Mouse (Mus musculus): ENCODE measurements around the gene Lingo1.
A peak's percentile ranks its signal among the peaks of the same experiment; 100 is the strongest.

Gene Lingo1

DNA sequence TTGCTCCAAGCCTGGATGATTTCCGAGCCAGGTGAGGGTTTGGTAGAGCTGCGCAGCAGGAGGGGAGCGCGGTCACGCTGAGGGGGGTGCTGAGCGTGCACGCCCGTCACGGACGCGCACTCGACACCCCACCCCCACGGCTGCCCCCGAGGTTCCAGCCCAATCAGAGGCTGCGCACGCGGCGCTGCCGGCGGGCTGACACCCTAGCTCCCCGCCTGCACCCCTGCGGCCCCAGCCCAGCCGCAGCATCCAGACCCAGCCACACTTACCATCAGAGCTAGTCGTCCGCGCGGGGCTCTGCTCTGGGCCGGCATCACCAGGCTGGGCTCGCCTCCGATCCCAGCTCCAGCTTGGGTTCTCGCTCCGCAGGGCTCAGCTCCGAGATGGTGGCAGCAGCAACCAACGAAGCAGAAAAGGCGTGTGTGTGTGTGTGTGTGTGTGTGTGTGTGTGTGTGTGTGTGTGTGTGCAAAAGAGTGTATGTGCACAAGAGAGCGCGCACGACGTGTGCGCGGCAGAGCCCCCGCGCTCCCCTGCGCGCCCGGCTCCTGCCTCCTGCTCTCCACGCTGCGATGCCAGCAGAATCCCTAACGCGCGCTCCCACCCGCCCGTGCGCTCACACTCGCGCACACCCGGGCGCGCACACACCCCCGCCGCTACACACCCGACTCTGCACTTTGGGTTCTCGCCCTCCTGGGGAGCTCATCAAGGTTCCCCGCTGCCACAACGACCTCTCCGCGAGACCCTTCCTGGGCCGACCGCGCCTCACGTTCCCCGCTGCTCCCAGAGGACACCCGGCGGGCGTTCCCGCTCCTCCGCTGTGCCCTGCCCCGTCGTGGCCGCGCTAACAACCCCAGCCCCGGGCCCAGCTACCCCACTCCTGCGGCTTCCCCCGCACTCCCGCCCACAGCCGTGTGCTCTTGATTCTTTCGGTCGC, at the start of gene Lingo1:
TSS of gene Lingo1 (minus strand) at position 748 of the 935 bp plus-strand sequence.
- DNase-seq (ENCODE audit: low spot score in 2 of 2): peak; percentile 89 to 90

DNA sequence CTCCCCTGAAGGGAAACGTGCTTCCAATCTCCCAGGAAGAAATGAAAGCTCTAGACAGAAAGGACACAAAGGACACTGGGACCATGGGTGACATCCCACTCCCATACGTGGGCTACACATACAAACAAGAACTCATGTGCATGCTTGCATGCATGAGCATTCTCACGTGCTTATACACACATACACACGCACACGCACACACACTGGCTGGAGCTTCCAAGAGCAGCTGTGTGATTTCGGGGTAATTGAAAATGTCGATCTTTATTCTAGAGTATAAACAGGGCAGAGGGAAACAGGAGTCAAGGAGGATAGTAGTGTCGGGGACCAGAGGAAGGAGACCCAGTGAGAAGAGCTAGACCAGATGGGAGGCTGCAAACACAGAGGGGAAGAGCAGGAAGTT, 48.4 kb upstream of the Lingo1 start:
- DNase-seq (ENCODE audit: low spot score in 2 of 2): no peak

- peak; percentile 78 to 83 for DNase-seq (ENCODE audit: low spot score in 2 of 2)
These were observed 47.5 kb upstream of the Lingo1 start for GRCm38 (mm10) chr9:56843679-56844188.

DNA sequence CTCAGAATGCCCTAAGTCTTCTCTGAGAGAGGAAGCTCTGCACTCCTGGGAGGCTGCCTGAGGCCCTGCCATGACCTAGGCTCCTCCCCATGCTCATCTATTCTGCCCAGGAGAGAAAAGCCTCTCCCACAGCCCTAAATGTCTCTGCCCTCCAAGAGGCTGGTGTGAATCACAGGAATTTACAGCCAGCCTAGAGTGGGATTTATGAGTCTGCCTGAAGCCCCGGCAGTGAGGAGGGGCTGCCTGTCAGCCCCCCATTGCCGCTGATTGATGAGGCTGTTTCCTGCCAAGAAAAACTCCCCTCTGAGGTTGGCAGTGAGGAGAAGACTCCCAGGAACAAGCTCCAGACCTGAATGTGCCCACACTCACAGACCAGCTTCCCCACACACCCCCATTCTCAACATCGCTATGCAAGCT, 46.0 kb upstream of the Lingo1 start:
- no peak for DNase-seq (ENCODE audit: low spot score in 2 of 2)

DNA sequence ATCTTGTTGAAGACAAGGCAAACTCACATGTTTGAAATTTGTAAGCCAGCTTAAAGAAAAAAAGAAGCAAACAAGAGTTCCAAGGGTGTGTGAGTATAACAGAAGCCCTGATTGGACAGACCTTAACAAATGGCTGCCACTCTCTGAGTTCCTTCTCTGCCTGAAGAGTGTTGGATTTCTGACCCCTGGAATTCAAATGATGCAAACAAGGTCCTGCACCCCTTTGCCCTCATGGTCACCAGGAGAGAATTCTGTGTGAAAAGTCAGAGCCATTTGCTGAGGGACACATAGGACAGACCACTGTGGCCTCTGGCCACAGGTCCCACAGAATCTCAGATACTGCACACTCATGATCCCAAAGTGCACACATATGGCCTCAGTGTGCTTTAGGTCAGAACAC, 45.6 kb upstream of the Lingo1 start:
- DNase-seq (ENCODE audit: low spot score in 2 of 2): no peak

DNA sequence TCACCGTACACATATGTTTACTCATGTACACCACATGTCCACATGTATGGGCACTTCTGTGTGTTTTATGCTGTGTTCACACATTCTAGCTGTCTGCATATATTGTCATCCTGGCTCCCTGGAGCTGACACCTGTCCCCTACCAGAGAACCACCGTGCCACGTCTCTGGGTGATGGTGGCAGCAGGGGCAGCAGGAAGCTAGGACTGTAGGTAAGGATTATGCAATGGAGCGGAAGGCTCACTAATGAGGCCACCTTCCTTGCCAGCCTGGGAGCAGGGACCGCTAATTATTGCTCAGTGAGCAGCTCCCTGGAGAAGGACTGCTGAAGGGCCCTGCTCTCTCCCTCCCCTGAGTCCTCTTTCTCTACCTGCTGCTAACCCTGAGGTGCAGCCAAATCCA, 44.5 kb upstream of the Lingo1 start:
- no peak for DNase-seq (ENCODE audit: low spot score in 2 of 2)

- no peak for DNase-seq (ENCODE audit: low spot score in 2 of 2)
These were observed 38.9 kb upstream of the Lingo1 start for GRCm38 (mm10) chr9:56835152-56835551.

DNA sequence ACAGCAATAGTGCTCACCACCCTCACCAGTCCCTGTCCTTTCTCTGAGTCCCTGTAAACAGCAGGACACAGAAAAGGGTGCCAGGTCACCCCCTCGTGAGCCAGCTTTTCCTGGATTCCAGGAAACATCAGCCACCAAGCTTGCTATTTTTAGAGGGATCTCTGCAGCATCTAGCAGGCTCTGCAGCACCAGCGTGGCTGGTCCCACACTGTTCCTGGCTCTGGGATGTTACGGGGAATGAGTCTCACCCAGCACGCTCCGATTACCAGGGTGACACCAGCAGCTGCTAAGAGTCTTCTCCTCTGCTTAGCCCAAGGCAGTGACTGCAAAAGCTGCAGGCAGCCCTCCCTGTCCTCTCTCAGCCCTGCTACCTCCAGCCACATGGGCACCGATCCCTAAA, 36.6 kb upstream of the Lingo1 start:
- DNase-seq (ENCODE audit: low spot score in 2 of 2): peak; percentile 35 to 50

DNA sequence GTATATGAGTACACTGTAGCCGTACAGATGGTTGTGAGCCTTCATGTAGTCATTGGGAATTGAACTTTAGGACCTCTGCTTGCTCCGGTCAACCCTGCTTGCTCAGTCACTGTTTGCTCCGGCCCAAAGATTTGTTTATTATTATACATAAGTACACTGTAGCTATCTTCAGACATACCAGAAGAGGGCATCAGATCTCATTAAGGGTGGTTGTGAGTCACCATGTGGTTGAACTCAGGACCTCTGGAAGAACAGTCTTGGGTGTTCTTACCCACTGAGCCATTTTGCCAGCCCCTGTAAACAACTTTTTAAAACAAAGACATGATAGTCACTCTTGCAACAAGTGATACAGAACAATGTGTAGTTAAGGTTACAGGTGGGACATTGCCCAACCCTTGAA, 35.6 kb upstream of the Lingo1 start:
- DNase-seq (ENCODE audit: low spot score in 2 of 2): no peak

GRCm38 (mm10) chr9:56830162-56830561, 33.9 kb upstream of the Lingo1 start:
- peak; percentile 70 to 73 for DNase-seq (ENCODE audit: low spot score in 2 of 2)

- DNase-seq (ENCODE audit: low spot score in 2 of 2): no peak
These were observed 32.6 kb upstream of the Lingo1 start for GRCm38 (mm10) chr9:56828841-56829240.

GRCm38 (mm10) chr9:56828146-56828545, 31.9 kb upstream of the Lingo1 start:
- no peak for DNase-seq (ENCODE audit: low spot score in 2 of 2)

DNA sequence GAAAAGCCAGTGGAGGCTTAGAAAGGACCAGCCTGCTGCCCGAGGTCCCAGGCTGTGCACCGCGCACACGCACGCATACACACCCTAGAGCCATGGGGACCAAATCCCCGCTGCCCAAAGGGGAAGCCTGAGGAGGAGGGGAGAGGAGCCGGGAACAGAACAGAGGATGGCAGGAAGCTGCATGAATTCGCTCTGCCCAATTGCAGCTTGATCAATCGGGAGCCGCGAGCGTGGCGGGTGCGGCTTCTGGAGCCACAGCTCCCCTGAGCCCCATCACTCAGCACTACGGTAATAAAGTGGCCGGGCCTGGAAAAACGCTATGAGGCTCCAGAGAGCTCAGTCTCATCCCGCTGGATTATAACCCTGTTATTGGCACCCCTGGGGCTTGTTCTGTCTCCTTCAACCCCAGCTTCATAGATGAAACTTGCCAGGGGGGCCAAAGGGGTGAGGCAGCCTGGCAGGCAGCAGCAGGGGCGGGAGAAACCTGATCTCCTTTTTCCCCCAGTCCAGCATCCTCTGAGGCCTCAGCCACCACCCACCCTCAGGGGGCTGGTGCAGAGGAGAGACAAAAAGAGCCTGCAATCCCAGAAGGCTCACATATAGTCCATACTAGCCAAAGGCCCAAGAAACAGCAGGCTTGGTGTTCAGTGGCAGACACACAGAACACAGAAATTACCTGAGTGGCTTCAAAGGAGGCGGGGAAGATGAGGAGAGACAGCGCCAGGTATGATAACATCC, 29.4 kb upstream of the Lingo1 start:
- DNase-seq (ENCODE audit: low spot score in 2 of 2): no peak

- DNase-seq (ENCODE audit: low spot score in 2 of 2): peak in 1 of 2 experiments; percentile 51
These were observed 28.6 kb upstream of the Lingo1 start for GRCm38 (mm10) chr9:56824900-56825299.

GRCm38 (mm10) chr9:56810916-56811315, 14.6 kb upstream of the Lingo1 start:
- DNase-seq (ENCODE audit: low spot score in 2 of 2): peak in 1 of 2 experiments; percentile 48

- no peak for DNase-seq (ENCODE audit: low spot score in 2 of 2)
These were observed 11.7 kb upstream of the Lingo1 start for GRCm38 (mm10) chr9:56807990-56808389.

DNA sequence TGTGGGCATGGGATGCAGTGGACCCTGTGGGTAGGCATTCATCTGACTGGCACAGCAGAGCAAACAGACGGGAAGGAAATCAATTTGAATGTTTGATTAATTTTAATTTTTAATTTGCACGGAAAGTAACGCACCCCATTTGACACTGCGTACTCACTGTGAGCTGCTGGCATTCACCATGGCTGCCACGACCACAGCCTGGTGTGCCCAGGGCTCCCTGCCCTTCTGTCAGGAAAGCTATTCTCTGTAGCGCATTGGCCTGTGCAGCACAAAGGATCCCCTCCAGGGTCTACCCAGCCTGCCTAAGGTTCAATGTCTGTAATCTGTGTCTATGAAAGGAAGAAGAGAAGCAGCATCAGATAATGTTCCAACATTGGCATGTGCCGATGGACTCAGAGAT, 6.9 kb upstream of the Lingo1 start:
- DNase-seq (ENCODE audit: low spot score in 2 of 2): no peak

DNA sequence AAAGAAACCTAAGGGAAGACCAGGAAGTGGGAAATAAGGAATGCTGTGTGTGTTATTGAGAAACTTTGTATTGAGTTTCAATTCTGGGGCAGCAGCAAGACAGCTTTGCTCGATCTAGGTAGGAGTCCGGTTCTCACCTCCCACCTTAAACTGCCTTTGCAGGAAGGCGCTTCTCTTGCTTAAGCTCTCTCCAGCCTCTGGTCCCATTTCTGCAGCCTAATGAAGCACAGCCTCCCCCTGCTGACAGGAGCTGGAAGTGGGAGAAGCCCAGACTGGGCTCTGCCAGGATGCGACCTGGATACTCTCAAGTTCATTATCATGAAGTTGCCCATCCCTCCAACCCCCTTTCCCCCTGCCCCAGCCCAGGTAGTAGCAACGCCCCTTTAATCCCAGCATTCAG, 1.6 kb upstream of the Lingo1 start:
- peak; percentile 83 to 85 for DNase-seq (ENCODE audit: low spot score in 2 of 2)

DNA sequence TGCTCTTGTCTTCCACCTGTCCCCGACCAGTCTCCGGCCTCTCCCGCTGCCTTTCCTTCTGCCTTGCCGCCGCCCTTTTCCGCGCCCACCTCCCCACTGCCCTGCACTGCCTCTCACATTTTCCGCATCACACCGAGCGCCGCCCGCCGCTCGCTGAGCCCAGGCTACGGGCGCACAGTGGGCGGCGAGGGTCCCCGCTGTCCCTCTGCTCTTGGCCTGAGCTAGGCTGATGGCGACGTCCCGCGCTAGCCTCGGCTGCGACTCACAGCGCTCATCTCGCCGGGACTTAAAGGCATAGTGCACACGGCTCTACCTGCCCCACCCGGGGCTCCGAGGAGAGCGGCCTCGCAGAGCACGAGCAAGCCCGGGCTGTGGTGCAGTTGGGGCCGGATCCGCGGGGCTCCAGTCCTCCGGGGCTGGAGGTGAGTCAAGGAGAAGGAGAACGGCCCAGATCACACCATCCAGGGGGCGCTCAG, 426 bp upstream of the Lingo1 start:
- DNase-seq (ENCODE audit: low spot score in 2 of 2): peak; percentile 53 to 62

DNA sequence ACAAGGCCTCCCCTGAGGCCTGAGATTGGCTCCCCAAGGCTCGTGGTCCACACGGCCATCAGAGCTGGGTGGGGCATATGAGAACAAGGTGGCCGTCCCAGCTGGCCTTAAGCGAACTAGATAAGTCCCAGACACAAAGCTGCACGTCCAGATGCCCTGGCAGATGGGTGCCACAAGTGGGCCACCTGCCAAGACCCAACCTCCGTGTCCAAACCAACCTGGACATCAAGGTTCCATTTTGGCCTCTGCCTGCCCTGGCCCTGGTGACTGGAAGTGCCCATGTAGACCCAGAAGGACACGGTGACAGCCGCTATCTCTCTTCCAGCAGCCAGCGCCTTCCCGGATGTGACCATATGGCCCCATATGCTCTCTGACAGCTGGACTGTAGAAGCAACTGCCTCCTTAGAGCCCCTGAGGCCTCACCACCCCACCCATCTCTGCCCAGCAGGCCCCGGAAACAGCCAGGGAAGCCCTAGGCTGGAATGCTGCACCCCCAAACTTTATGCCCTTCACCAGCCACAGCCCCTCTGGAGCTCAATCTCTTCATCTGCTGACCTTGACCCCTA, 4.5 kb downstream of the Lingo1 start:
- DNase-seq (ENCODE audit: low spot score in 2 of 2): no peak

DNA sequence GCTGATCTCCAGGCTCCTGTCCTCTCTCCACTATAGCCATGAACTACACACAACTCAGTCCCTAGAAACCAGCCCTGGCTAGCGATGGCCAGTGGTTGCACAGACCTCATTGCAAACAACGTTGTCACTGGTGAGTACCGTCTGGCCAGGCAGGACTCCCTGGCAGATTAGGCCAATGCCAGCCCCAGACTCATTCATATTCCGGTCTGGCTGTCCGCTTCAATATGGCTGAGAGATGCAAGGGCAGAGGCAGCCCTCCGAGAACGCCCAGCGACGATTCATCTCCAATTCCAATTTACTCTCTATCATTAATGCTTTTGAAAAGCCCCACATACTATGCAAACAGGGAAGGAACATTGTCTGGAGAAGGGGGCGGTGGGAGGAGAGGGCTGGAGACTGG, 11.7 kb downstream of the Lingo1 start:
- no peak for DNase-seq (ENCODE audit: low spot score in 2 of 2)

Measured in right cerebral cortex, postnatal 10 days (tissue).